Mouse (Mus musculus) myocyte (in vitro differentiated cells): ENCODE results near the gene Capn10.

Experiments
- CEBPB ChIP-seq: IDR thresholded peaks from 2 replicates; pipeline ENCODE4 v1.6.1; 2011; ENCODE audit warnings: mild to moderate bottlenecking, moderate library complexity; ENCODE audit not compliant: poor library complexity, insufficient read depth, severe bottlenecking
- E2F4 ChIP-seq: IDR thresholded peaks from one replicate; pipeline ENCODE4 v1.6.1; 2011; ENCODE audit warnings: mild to moderate bottlenecking, control low read depth, moderate library complexity; ENCODE audit not compliant: insufficient read depth
- MAX ChIP-seq: IDR thresholded peaks from one replicate; pipeline ENCODE4 v1.6.1; 2011; ENCODE audit warnings: low read depth, mild to moderate bottlenecking, control low read depth
- POLR2A ChIP-seq: IDR thresholded peaks from one replicate; pipeline ENCODE4 v1.6.1; 2011; ENCODE audit warnings: low read depth, mild to moderate bottlenecking, control low read depth, moderate library complexity; ENCODE audit not compliant: insufficient read length
- POLR2AphosphoS2 ChIP-seq: IDR thresholded peaks from one replicate; pipeline ENCODE4 v1.6.1; 2011; ENCODE audit warnings: low read depth, control low read depth; ENCODE audit not compliant: insufficient read length
- REST ChIP-seq: IDR thresholded peaks from one replicate; pipeline ENCODE4 v1.6.1; 2011; ENCODE audit warnings: mild to moderate bottlenecking, control low read depth, moderate library complexity; ENCODE audit not compliant: insufficient read depth, insufficient read length
- SRF ChIP-seq: IDR thresholded peaks from one replicate; pipeline ENCODE4 v1.6.1; 2011; ENCODE audit warnings: low read depth; ENCODE audit not compliant: control insufficient read depth, insufficient read length
- TCF3 ChIP-seq: IDR thresholded peaks from one replicate; pipeline ENCODE4 v1.6.1; 2011; ENCODE audit warnings: low read depth, control low read depth; ENCODE audit not compliant: insufficient read length
- USF1 ChIP-seq: IDR thresholded peaks from one replicate; pipeline ENCODE4 v1.6.1; 2011; ENCODE audit warnings: low read depth, mild to moderate bottlenecking, control low read depth, moderate library complexity

DNA sequence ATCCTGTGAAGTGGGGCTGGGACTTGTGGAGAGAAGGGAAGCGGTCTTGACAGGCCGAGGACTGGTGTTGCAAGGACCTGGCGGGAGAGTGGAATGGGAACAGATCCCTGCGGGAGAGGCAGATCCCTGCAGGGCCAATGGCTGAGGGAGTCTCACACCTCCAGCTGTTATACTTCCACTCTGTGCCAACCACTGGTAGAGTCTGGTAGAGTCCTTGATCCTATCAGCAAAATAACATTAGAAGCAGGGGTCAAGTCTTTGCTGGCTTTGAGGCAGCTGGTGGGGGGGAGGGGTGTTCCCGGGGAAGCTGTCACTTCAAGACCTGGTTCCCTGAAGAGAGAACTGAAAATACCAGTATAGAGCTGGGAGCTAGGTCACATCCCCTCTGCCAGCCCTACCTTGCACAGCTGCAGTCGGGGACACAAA, 42.0 kb downstream of the Capn10 start:
- no peak for TF ChIP-seq MAX
- no peak for TF ChIP-seq POLR2AphosphoS2
- no peak for TF ChIP-seq E2F4
- no peak for TF ChIP-seq POLR2A
- no peak for TF ChIP-seq USF1
- no peak for TF ChIP-seq CEBPB
- no peak for TF ChIP-seq REST
- no peak for TF ChIP-seq SRF
- no peak for TF ChIP-seq TCF3
